Mouse (Mus musculus): ENCODE measurements around the gene Hist1h3e.

The Hist1h3e gene

GRCm38 (mm10) chr13:23583387-23584068 lies 21.4 kb upstream of the Hist1h3e start:
- no peak for DNase-seq (ENCODE audit: low read depth)

- no peak for DNase-seq (ENCODE audit: low read depth)
These were observed 20.3 kb upstream of the Hist1h3e start for GRCm38 (mm10) chr13:23582219-23583056.

- peak; percentile 96 for DNase-seq (ENCODE audit: low read depth)
These were observed 19.4 kb upstream of the Hist1h3e start, which contains the start of gene Hist1h4d for GRCm38 (mm10) chr13:23581408-23582218. TSS of gene Hist1h4d (plus strand) at chr13:23581598.

DNA sequence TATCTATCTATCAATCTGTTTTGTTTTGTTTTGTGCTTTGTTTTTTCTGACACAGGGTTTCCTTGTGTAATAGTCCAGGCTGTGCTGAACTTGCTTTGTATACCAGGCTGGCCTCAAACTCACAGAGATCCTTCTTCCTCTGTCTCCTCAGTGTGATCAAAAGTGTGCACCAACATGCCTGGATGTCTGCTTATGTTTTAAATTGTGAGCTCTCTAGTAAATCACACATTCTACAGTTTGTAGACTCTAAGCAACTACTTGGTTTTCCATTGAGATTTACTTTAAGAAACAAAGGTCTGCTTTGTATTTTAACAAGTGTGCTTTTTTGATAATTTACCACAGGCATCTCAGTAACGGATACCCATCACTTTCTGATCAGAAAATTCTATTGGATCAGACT lies 15.7 kb upstream of the Hist1h3e start:
- DNase-seq (ENCODE audit: low read depth), result no peak

- DNase-seq (ENCODE audit: low read depth), result no peak
These were observed 14.9 kb upstream of the Hist1h3e start for GRCm38 (mm10) chr13:23576906-23577639.

DNA sequence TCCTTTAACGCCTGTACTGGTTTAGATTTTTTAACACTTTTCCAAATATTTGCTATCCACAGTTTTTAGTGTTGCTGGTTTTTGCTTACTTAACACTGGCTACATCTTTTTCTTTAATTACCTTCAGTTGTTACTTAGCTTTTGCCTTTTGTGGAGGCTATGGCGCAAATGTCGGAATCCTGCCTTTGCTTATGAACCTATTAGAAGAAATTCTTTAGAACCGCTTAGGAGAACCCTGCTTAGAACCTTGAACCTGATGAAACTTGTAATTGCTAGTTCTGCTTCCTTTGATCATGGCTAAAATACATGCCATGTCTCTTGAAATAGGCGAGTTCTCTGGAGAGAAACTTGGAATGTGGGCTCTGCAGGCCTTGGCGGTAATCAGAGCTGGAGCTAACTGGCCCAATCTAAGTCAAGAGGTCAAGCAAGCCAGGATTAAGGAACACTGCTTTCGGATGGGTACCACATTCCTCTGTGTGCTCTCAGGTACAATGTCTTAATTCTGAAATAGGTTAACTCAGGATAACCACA lies 14.2 kb upstream of the Hist1h3e start:
- DNase-seq (ENCODE audit: low read depth), result no peak

DNA sequence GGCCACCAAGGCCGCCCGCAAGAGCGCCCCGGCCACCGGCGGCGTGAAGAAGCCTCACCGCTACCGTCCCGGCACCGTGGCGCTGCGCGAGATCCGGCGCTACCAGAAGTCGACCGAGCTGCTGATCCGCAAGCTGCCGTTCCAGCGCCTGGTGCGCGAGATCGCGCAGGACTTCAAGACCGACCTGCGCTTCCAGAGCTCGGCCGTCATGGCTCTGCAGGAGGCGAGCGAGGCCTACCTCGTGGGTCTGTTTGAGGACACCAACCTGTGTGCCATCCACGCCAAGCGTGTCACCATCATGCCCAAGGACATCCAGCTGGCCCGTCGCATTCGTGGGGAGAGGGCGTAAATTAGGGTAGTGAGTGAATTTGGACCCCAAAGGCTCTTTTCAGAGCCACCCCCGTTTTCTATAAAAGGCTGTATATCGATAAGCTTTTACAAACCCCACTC lies 13.7 kb upstream of the Hist1h3e start:
- peak; percentile 47 for DNase-seq (ENCODE audit: low read depth)

- peak; percentile 71 for DNase-seq (ENCODE audit: low read depth)
These were observed 13.2 kb upstream of the Hist1h3e start, which contains the start of gene Hist1h3d for GRCm38 (mm10) chr13:23575271-23575851. TSS of gene Hist1h3d (plus strand) at chr13:23575763.

DNA sequence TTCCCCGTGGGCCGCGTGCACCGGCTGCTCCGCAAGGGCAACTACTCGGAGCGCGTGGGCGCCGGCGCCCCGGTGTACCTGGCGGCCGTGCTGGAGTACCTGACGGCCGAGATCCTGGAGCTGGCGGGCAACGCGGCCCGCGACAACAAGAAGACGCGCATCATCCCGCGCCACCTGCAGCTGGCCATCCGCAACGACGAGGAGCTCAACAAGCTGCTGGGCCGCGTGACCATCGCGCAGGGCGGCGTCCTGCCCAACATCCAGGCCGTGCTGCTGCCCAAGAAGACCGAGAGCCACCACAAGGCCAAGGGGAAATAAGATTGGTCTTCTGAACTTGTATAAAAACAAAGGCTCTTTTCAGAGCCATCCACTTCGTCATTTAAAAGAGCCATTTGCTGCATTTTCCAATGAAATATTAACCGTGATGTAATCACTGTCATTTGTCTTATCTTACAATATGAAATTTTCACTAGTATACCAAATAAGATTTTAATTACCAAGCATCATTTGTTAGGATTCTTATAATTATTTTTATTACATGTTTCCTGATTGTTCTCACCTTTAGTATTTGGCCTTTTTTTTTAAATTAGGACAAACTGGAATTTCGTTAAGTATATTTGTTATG lies 12.5 kb upstream of the Hist1h3e start:
- peak; percentile 53 for DNase-seq (ENCODE audit: low read depth)

GRCm38 (mm10) chr13:23573898-23574524 lies 11.8 kb upstream of the Hist1h3e start, which contains the start of the genes Hist1h2bf and Hist1h2ad:
TSS of gene Hist1h2bf (minus strand) at chr13:23574196.
TSS of gene Hist1h2ad (plus strand) at chr13:23574381.
- peak; percentile 95 for DNase-seq (ENCODE audit: low read depth)

- peak; percentile 42 for DNase-seq (ENCODE audit: low read depth)
These were observed 11.1 kb upstream of the Hist1h3e start for GRCm38 (mm10) chr13:23573034-23573897.

- no peak for DNase-seq (ENCODE audit: low read depth)
These were observed 10.3 kb upstream of the Hist1h3e start for GRCm38 (mm10) chr13:23572218-23573033.

DNA sequence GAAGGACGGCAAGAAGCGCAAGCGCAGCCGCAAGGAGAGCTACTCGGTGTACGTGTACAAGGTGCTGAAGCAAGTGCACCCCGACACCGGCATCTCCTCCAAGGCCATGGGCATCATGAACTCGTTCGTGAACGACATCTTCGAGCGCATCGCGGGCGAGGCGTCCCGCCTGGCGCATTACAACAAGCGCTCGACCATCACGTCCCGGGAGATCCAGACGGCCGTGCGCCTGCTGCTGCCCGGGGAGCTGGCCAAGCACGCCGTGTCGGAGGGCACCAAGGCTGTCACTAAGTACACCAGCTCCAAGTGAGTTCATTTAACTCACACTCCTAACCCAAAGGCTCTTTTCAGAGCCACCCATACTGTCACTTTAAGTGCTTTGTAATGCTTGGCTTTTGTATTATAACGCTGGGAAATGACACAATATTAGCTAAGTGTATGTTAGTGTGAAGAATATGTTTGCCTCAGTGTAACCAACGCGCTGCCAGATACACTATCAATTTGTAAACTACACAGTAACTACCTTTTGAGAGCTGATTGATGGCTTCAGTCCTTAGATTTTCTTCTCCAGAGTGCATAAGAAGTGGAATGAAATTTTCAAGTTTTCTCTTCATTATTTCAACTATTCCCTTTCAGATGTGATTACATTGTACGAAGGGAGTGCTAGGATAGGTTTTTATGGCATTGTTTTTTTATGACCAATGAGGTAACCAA lies 9.5 kb upstream of the Hist1h3e start:
- peak; percentile 51 for DNase-seq (ENCODE audit: low read depth)

- DNase-seq (ENCODE audit: low read depth), result peak; percentile 91
These were observed 8.9 kb upstream of the Hist1h3e start, which contains the start of the genes Hist1h2ae and Hist1h2bg for GRCm38 (mm10) chr13:23571022-23571503. TSS of gene Hist1h2ae (minus strand) at chr13:23571220. TSS of gene Hist1h2bg (plus strand) at chr13:23571396.

GRCm38 (mm10) chr13:23570261-23571021 lies 8.3 kb upstream of the Hist1h3e start:
- DNase-seq (ENCODE audit: low read depth), result peak; percentile 52

DNA sequence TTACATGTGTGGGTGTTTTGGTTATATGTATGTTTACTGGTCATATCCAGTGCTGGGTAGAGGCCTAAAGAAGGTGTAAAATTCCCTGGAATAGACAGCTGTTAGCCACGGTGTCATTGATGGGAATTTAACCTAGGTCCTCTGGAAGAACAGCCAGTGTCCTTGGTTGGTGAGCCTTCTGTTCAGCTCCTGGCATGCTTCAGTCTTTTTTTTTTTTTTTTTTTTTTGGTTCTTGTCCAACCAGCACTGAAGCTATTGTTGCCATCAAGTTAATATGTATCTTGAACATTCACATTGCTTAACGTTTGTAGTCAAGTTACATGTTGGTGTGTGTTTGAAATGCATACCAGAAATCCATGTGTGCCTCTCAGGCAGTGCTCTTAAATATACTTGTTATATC lies 2.3 kb upstream of the Hist1h3e start:
- DNase-seq (ENCODE audit: low read depth), result no peak

All from naive thymus-derived CD4-positive, alpha-beta T cell, adult 2 months (primary cell).